Mouse (Mus musculus) G1E (cell line): Measurements from ENCODE around the gene Pdzd8.

ENCODE experiments used
- CTCF ChIP-seq: IDR thresholded peaks from 2 replicates; pipeline ENCODE4 v1.5.1; 2012; ENCODE audit warnings: low read depth, low read length, inconsistent platforms, mixed read lengths
- TAL1 ChIP-seq: conservative IDR thresholded peaks from 2 replicates; pipeline ENCODE4 v1.6.1; 2012; ENCODE audit warnings: low read depth, low read length, inconsistent platforms, mixed read lengths

GRCm38 (mm10) chr19:59260718-59261442, 84.7 kb downstream of the Pdzd8 start, which contains the start of gene Slc18a2:
- TF ChIP-seq TAL1 (no peak), CTCF (no peak)
